ENCODE assay signal across 26 mouse cellular contexts in genomic region chr9:5663886-5664285, GRCm38 (mm10).
DNase-seq lines count a peak whose midpoint lies in the region; ATAC-seq and TF ChIP-seq lines count a peak whose summit lies in the region.
"Had no signal": no experiment of that assay in that cellular context is flagged by ENCODE, and none has a peak within 500 bp of the region (broad histone marks: within the 10 kb centered on the region; RNA-seq: fewer than 3 reads in every experiment).

No protein-coding gene starts in this region.

- no peaks in the 10 kb centered on the region for H3K36me3 ChIP-seq in ES-Bruce4 (ENCODE audit: control insufficient read depth, insufficient read depth, low read length, poor library complexity, severe bottlenecking)
- no peaks in the 10 kb centered on the region for H3K36me3 ChIP-seq in hindbrain, embryonic 11.5 days (ENCODE audit: control insufficient read depth, insufficient read depth, low read length)
- H3K36me3 ChIP-seq: G1E had no signal

- H3K9me3 ChIP-seq in ES-Bruce4 (replicated peaks; ENCODE audit: control insufficient read depth, insufficient read depth, low read length, poor library complexity, severe bottlenecking) = peaks cover 11% of the 10 kb centered on the region
- no peaks in the 10 kb centered on the region for H3K9me3 ChIP-seq in hindbrain, embryonic 11.5 days (ENCODE audit: control insufficient read depth, low read length)
- H3K9me3 ChIP-seq: G1E had no signal

- DNase-seq in ES-CJ7 (ENCODE audit: low read depth, low spot score) (peak; percentile 53), R1 (ENCODE audit: low read depth, low spot score) (peak; percentile 69), ZHBTc4 (ENCODE audit: low read depth, low spot score) (peak; percentile 34)
- DNase-seq in spleen, postnatal 10 days (ENCODE audit: low spot score in 2 of 2) = no peak
- no peak for DNase-seq in hindbrain, embryonic 11.5 days (ENCODE audit: low spot score)
- DNase-seq in lung, adult 2 months = no peak
- no peak for DNase-seq in cerebellum, postnatal 25 days
- DNase-seq: adrenal gland, adult 2 months; adrenal gland, adult 8-10 months; adrenal gland, postnatal 10 days; adrenal gland, postnatal 14 days; adrenal gland, postnatal 25 days; adrenal gland, postnatal 36 days; B cell, adult 2 months; cerebellum, adult 11 months; cerebellum, adult 11-12 months; cerebellum, adult 18-20 months; cerebellum, adult 2 months; cerebellum, adult 8-10 months; cerebellum, adult 9-10 months had no signal

- no peak overlapping the region for H3K4me3 ChIP-seq in ES-Bruce4 (ENCODE audit: low read depth, low read length)
- no peak overlapping the region for H3K4me3 ChIP-seq in hindbrain, embryonic 11.5 days (ENCODE audit: low read depth, low read length)
- H3K4me3 ChIP-seq in lung, adult 2 months (replicated peaks; ENCODE audit: extremely low read depth, low read depth, low read length) = no peak overlapping the region

- TF ChIP-seq EP300 in ES-Bruce4 (IDR thresholded peaks at IDR 0.05; ENCODE audit: insufficient read depth, low read depth, low read length) = peak; percentile 74

- no peaks in the 10 kb centered on the region for H3K4me1 ChIP-seq in ES-Bruce4 (ENCODE audit: control insufficient read depth, insufficient read depth, low read length)
- no peaks in the 10 kb centered on the region for H3K4me1 ChIP-seq in hindbrain, embryonic 11.5 days (replicated peaks; ENCODE audit: control insufficient read depth, insufficient read depth, low read length)
- H3K4me1 ChIP-seq in lung, adult 2 months (ENCODE audit: control insufficient read depth, insufficient read depth, low read length) = no peaks in the 10 kb centered on the region

- H3K9ac ChIP-seq in ES-Bruce4 (ENCODE audit: low read depth, poor library complexity, severe bottlenecking) = no peak overlapping the region
- no peak overlapping the region for H3K9ac ChIP-seq in hindbrain, embryonic 11.5 days (ENCODE audit: low read depth, low read length)

- WGBS in hindbrain, embryonic 11.5 days = 88% methylated on average over 7 of the region's 7 CpGs
- 87% methylated on average over 7 of the region's 7 CpGs for WGBS in lung, adult 2 months

- no peak overlapping the region for H3K4me2 ChIP-seq in hindbrain, embryonic 11.5 days (replicated peaks; ENCODE audit: low read depth, low read length)

- TF ChIP-seq CTCF in ES-Bruce4 (IDR thresholded peaks at IDR 0.05; ENCODE audit: low read depth, low read length) = no peak
- TF ChIP-seq CTCF in lung, adult 2 months (IDR thresholded peaks at IDR 0.05; ENCODE audit: insufficient read depth, low read length) = no peak

- ATAC-seq in hindbrain, embryonic 11.5 days (ENCODE audit: low FRiP score) = no peak
- ATAC-seq: activated CD4-positive, CD25-positive, alpha-beta regulatory T cell, adult 4 months; CD4-positive, CD25-positive, alpha-beta regulatory T cell, adult 4 months; Patski had no signal

- TF ChIP-seq POLR2A in ES-Bruce4 (IDR thresholded peaks at IDR 0.05; ENCODE audit: insufficient read depth, low read length) = no peak
- no peak for TF ChIP-seq POLR2A in lung, adult 2 months (IDR thresholded peaks at IDR 0.05; ENCODE audit: borderline replicate concordance, extremely low read depth, low read depth, low read length)

- H3K27ac ChIP-seq in ES-Bruce4 (ENCODE audit: insufficient read depth, low read length) = no peak overlapping the region
- H3K27ac ChIP-seq in hindbrain, embryonic 11.5 days (ENCODE audit: low read depth, low read length) = no peak overlapping the region

- H3K27me3 ChIP-seq in ES-Bruce4 (ENCODE audit: control insufficient read depth, insufficient read depth, low read length, poor library complexity, severe bottlenecking) = no peaks in the 10 kb centered on the region
- no peaks in the 10 kb centered on the region for H3K27me3 ChIP-seq in hindbrain, embryonic 11.5 days (ENCODE audit: control insufficient read depth, insufficient read depth, low read length)
- H3K27me3 ChIP-seq: CH12.LX, Patski had no signal

Comparison
In these comparisons a context has a peak if more than half of its experiments do, and no peak if none do; other contexts are left out.
1. DNase-seq: peak in ES-CJ7 (single experiment), R1 (single experiment) and ZHBTc4 (single experiment); none in spleen, postnatal 10 days (0 of 2), hindbrain, embryonic 11.5 days (single experiment), lung, adult 2 months (single experiment) and cerebellum, postnatal 25 days (0 of 2).